Mouse (Mus musculus): Measurements from ENCODE around the gene Spata46. TPM values are rescaled to one million over a fixed set of nuclear protein-coding genes. Genes with fewer than 3 reads are reported as not detected.

Spata46 gene
- polyA plus RNA-seq, 1 experiment from 2014 or later: 0.84 TPM

- no peaks in the 10 kb centered on the region for H3K9me3 ChIP-seq (ENCODE audit: control insufficient read depth, low read length)
- DNase-seq (ENCODE audit: low spot score) (no peak), ATAC-seq (replicated peaks; ENCODE audit: low FRiP score) (no peak)
- WGBS: 89% methylated on average over 10 of the region's 10 CpGs
- H3K4me1 ChIP-seq (replicated peaks; ENCODE audit: control insufficient read depth, insufficient read depth, low read length): no peaks in the 10 kb centered on the region
- H3K4me2 ChIP-seq: no peak overlapping the region
- no peak overlapping the region for H3K9ac ChIP-seq (ENCODE audit: low read depth, low read length)
- H3K27me3 ChIP-seq (replicated peaks; ENCODE audit: control insufficient read depth, insufficient read depth, low read length): no peaks in the 10 kb centered on the region
- no peak overlapping the region for H3K4me3 ChIP-seq (ENCODE audit: low read depth, low read length)
- no peaks in the 10 kb centered on the region for H3K36me3 ChIP-seq (ENCODE audit: control insufficient read depth, insufficient read depth, low read length)
- H3K27ac ChIP-seq (ENCODE audit: low read depth, low read length): no peak overlapping the region
Measured at GRCm38 (mm10) chr1:170323001-170323400, 14.4 kb downstream of the Spata46 start.

- no peak overlapping the region for H3K27ac ChIP-seq (ENCODE audit: low read depth, low read length)
- H3K9me3 ChIP-seq (ENCODE audit: control insufficient read depth, low read length): no peaks in the 10 kb centered on the region
- H3K36me3 ChIP-seq (ENCODE audit: control insufficient read depth, insufficient read depth, low read length): no peaks in the 10 kb centered on the region
- WGBS: 81% methylated on average over 1 of the region's 1 CpGs
- no peak for DNase-seq (ENCODE audit: low spot score)
- H3K4me3 ChIP-seq (ENCODE audit: low read depth, low read length): no peak overlapping the region
- no peaks in the 10 kb centered on the region for H3K27me3 ChIP-seq (replicated peaks; ENCODE audit: control insufficient read depth, insufficient read depth, low read length)
- H3K4me1 ChIP-seq (replicated peaks; ENCODE audit: control insufficient read depth, insufficient read depth, low read length): no peaks in the 10 kb centered on the region
- no peak for ATAC-seq (replicated peaks; ENCODE audit: low FRiP score)
- H3K4me2 ChIP-seq: no peak overlapping the region
- no peak overlapping the region for H3K9ac ChIP-seq (ENCODE audit: low read depth, low read length)
Measured at GRCm38 (mm10) chr1:170324312-170324711, 15.7 kb downstream of the Spata46 start.

GRCm38 (mm10) chr1:170325277-170325676 lies 16.7 kb downstream of the Spata46 start:
- no peak for ATAC-seq (replicated peaks; ENCODE audit: low FRiP score)
- no peak overlapping the region for H3K27ac ChIP-seq (ENCODE audit: low read depth, low read length)

GRCm38 (mm10) chr1:170331926-170332325 lies 23.3 kb downstream of the Spata46 start:
- H3K27ac ChIP-seq (ENCODE audit: low read depth, low read length): no peak overlapping the region
- no peak for DNase-seq (ENCODE audit: low spot score)
- H3K4me1 ChIP-seq (replicated peaks; ENCODE audit: control insufficient read depth, insufficient read depth, low read length): no peaks in the 10 kb centered on the region
- H3K4me3 ChIP-seq (ENCODE audit: low read depth, low read length): no peak overlapping the region
- no peak overlapping the region for H3K9ac ChIP-seq (ENCODE audit: low read depth, low read length)
- H3K36me3 ChIP-seq (ENCODE audit: control insufficient read depth, insufficient read depth, low read length): no peaks in the 10 kb centered on the region
- H3K9me3 ChIP-seq (ENCODE audit: control insufficient read depth, low read length): no peaks in the 10 kb centered on the region
- ATAC-seq (replicated peaks; ENCODE audit: low FRiP score): no peak
- WGBS: 66% methylated on average over 6 of the region's 6 CpGs
- no peaks in the 10 kb centered on the region for H3K27me3 ChIP-seq (replicated peaks; ENCODE audit: control insufficient read depth, insufficient read depth, low read length)
- H3K4me2 ChIP-seq: no peak overlapping the region

More at GRCm38 (mm10) chr1:170325277-170325676, 16.7 kb downstream of the Spata46 start:
- DNase-seq (ENCODE audit: low spot score): no peak
- Histone ChIP-seq H3K36me3 (ENCODE audit: control insufficient read depth, insufficient read depth, low read length) (no peaks in the 10 kb centered on the region), H3K27me3 (replicated peaks; ENCODE audit: control insufficient read depth, insufficient read depth, low read length) (no peaks in the 10 kb centered on the region), H3K9me3 (ENCODE audit: control insufficient read depth, low read length) (no peaks in the 10 kb centered on the region), H3K4me3 (ENCODE audit: low read depth, low read length) (no peak overlapping the region), H3K4me2 (no peak overlapping the region), H3K4me1 (replicated peaks; ENCODE audit: control insufficient read depth, insufficient read depth, low read length) (no peaks in the 10 kb centered on the region), H3K9ac (ENCODE audit: low read depth, low read length) (no peak overlapping the region)
- WGBS: 81% methylated on average over 4 of the region's 4 CpGs

- WGBS: 77% methylated on average over 4 of the region's 4 CpGs
- H3K27ac ChIP-seq (ENCODE audit: low read depth, low read length): no peak overlapping the region
- ATAC-seq (replicated peaks; ENCODE audit: low FRiP score) (no peak), DNase-seq (ENCODE audit: low spot score) (no peak)
- no peak overlapping the region for H3K9ac ChIP-seq (ENCODE audit: low read depth, low read length)
- no peaks in the 10 kb centered on the region for H3K36me3 ChIP-seq (ENCODE audit: control insufficient read depth, insufficient read depth, low read length)
- no peaks in the 10 kb centered on the region for H3K4me1 ChIP-seq (replicated peaks; ENCODE audit: control insufficient read depth, insufficient read depth, low read length)
- H3K27me3 ChIP-seq (replicated peaks; ENCODE audit: control insufficient read depth, insufficient read depth, low read length): no peaks in the 10 kb centered on the region
- H3K9me3 ChIP-seq (ENCODE audit: control insufficient read depth, low read length): no peaks in the 10 kb centered on the region
- H3K4me2 ChIP-seq: no peak overlapping the region
- H3K4me3 ChIP-seq (ENCODE audit: low read depth, low read length): no peak overlapping the region
Measured at GRCm38 (mm10) chr1:170332775-170333174, 24.2 kb downstream of the Spata46 start.

- no peaks in the 10 kb centered on the region for H3K4me1 ChIP-seq (replicated peaks; ENCODE audit: control insufficient read depth, insufficient read depth, low read length)
- no peaks in the 10 kb centered on the region for H3K27me3 ChIP-seq (replicated peaks; ENCODE audit: control insufficient read depth, insufficient read depth, low read length)
- H3K4me3 ChIP-seq (ENCODE audit: low read depth, low read length): no peak overlapping the region
- no peaks in the 10 kb centered on the region for H3K9me3 ChIP-seq (ENCODE audit: control insufficient read depth, low read length)
- H3K4me2 ChIP-seq: no peak overlapping the region
- no peak overlapping the region for H3K9ac ChIP-seq (ENCODE audit: low read depth, low read length)
- DNase-seq (ENCODE audit: low spot score) (no peak), ATAC-seq (replicated peaks; ENCODE audit: low FRiP score) (no peak)
- no peaks in the 10 kb centered on the region for H3K36me3 ChIP-seq (ENCODE audit: control insufficient read depth, insufficient read depth, low read length)
- 68% methylated on average over 3 of the region's 3 CpGs for WGBS
- H3K27ac ChIP-seq (ENCODE audit: low read depth, low read length): no peak overlapping the region
Measured at GRCm38 (mm10) chr1:170339943-170340342, 31.3 kb downstream of the Spata46 start.

- no peak for ATAC-seq (replicated peaks; ENCODE audit: low FRiP score)
Measured at GRCm38 (mm10) chr1:170343081-170343480, 34.5 kb downstream of the Spata46 start.

GRCm38 (mm10) chr1:170343906-170344305 lies 35.3 kb downstream of the Spata46 start:
- Histone ChIP-seq H3K9ac (ENCODE audit: low read depth, low read length) (no peak overlapping the region), H3K27ac (ENCODE audit: low read depth, low read length) (no peak overlapping the region), H3K4me2 (no peak overlapping the region), H3K9me3 (ENCODE audit: control insufficient read depth, low read length) (no peaks in the 10 kb centered on the region), H3K27me3 (replicated peaks; ENCODE audit: control insufficient read depth, insufficient read depth, low read length) (no peaks in the 10 kb centered on the region), H3K4me1 (replicated peaks; ENCODE audit: control insufficient read depth, insufficient read depth, low read length) (no peaks in the 10 kb centered on the region), H3K36me3 (ENCODE audit: control insufficient read depth, insufficient read depth, low read length) (no peaks in the 10 kb centered on the region), H3K4me3 (ENCODE audit: low read depth, low read length) (no peak overlapping the region)
- DNase-seq (ENCODE audit: low spot score): no peak
- no peak for ATAC-seq (replicated peaks; ENCODE audit: low FRiP score)
- 95% methylated on average over 4 of the region's 4 CpGs for WGBS

More at GRCm38 (mm10) chr1:170343081-170343480, 34.5 kb downstream of the Spata46 start:
- H3K36me3 ChIP-seq (ENCODE audit: control insufficient read depth, insufficient read depth, low read length): no peaks in the 10 kb centered on the region
- no peak for DNase-seq (ENCODE audit: low spot score)
- H3K4me3 ChIP-seq (ENCODE audit: low read depth, low read length): no peak overlapping the region
- H3K27ac ChIP-seq (ENCODE audit: low read depth, low read length): no peak overlapping the region
- no peaks in the 10 kb centered on the region for H3K27me3 ChIP-seq (replicated peaks; ENCODE audit: control insufficient read depth, insufficient read depth, low read length)
- H3K4me1 ChIP-seq (replicated peaks; ENCODE audit: control insufficient read depth, insufficient read depth, low read length): no peaks in the 10 kb centered on the region
- no peaks in the 10 kb centered on the region for H3K9me3 ChIP-seq (ENCODE audit: control insufficient read depth, low read length)
- 70% methylated on average over 8 of the region's 8 CpGs for WGBS
- no peak overlapping the region for H3K9ac ChIP-seq (ENCODE audit: low read depth, low read length)
- H3K4me2 ChIP-seq: no peak overlapping the region

- no peak overlapping the region for H3K4me2 ChIP-seq
- 73% methylated on average over 3 of the region's 3 CpGs for WGBS
- DNase-seq (ENCODE audit: low spot score): no peak
- no peaks in the 10 kb centered on the region for H3K36me3 ChIP-seq (ENCODE audit: control insufficient read depth, insufficient read depth, low read length)
- no peak for ATAC-seq (replicated peaks; ENCODE audit: low FRiP score)
- no peak overlapping the region for H3K4me3 ChIP-seq (ENCODE audit: low read depth, low read length)
- no peak overlapping the region for H3K9ac ChIP-seq (ENCODE audit: low read depth, low read length)
- H3K27me3 ChIP-seq (replicated peaks; ENCODE audit: control insufficient read depth, insufficient read depth, low read length): no peaks in the 10 kb centered on the region
- H3K9me3 ChIP-seq (ENCODE audit: control insufficient read depth, low read length): no peaks in the 10 kb centered on the region
- H3K4me1 ChIP-seq (replicated peaks; ENCODE audit: control insufficient read depth, insufficient read depth, low read length): no peaks in the 10 kb centered on the region
- no peak overlapping the region for H3K27ac ChIP-seq (ENCODE audit: low read depth, low read length)
Measured at GRCm38 (mm10) chr1:170346266-170346665, 37.7 kb downstream of the Spata46 start.

All from liver, embryonic 11.5 days (tissue).